Mouse (Mus musculus): ENCODE results near the gene Gm28372.

- TF ChIP-seq CTCF (IDR thresholded peaks at IDR 0.05; ENCODE audit: extremely low read depth, insufficient read depth, insufficient read length, insufficient replicate concordance) (no peak), POLR2A (IDR thresholded peaks at IDR 0.05; ENCODE audit: low read depth, low read length) (peak; percentile 88)
Observed at GRCm38 (mm10) chr2:130449794-130450433, 44.9 kb downstream of the Gm28372 start, which contains the start of gene Ptpra.
